Mouse (Mus musculus) hindbrain, embryonic 13.5 days (tissue): Measurements from ENCODE around the gene Nectin4. TPM values are rescaled to one million over a fixed set of nuclear protein-coding genes. Genes with fewer than 3 reads are reported as not detected.

Experiments used
- ATAC-seq: fragments of 200-750 bp; cut with Nextera tagmentation; 2 replicates; pipeline ENCODE4 v1.8.0; 2017; ENCODE audit warnings: moderate TSS enrichment; ENCODE audit not compliant: low FRiP score
- H3K27ac ChIP-seq: fragments of 300-500 bp; sonication (generic); 2 replicates; pipeline ENCODE4 v1.5.1; 2015; ENCODE audit warnings: inconsistent platforms, mild to moderate bottlenecking, moderate library complexity
- H3K27me3 ChIP-seq: fragments of 300-500 bp; sonication (generic); 2 replicates; pipeline ENCODE4 v1.6.1; 2015; ENCODE audit warnings: mild to moderate bottlenecking, inconsistent platforms
- H3K36me3 ChIP-seq: fragments of 300-500 bp; sonication (generic); 2 replicates; pipeline ENCODE4 v1.6.1; 2015; ENCODE audit warnings: mild to moderate bottlenecking, inconsistent platforms
- H3K4me1 ChIP-seq: fragments of 300-500 bp; sonication (generic); replicated peaks from 2 replicates; pipeline ENCODE4 v1.6.1; 2015; ENCODE audit warnings: inconsistent platforms
- H3K4me2 ChIP-seq: fragments of 300-500 bp; sonication (generic); 2 replicates; pipeline ENCODE4 v1.6.1; 2015; ENCODE audit warnings: inconsistent platforms, mild to moderate bottlenecking, moderate library complexity
- H3K4me3 ChIP-seq: fragments of 300-500 bp; sonication (generic); 2 replicates; pipeline ENCODE4 v1.5.1; 2015; ENCODE audit warnings: mild to moderate bottlenecking, inconsistent platforms
- H3K9ac ChIP-seq: fragments of 300-500 bp; sonication (generic); 2 replicates; pipeline ENCODE4 v1.6.1; 2015; ENCODE audit warnings: mild to moderate bottlenecking, inconsistent platforms
- H3K9me3 ChIP-seq: fragments of 300-500 bp; sonication (generic); 2 replicates; pipeline ENCODE4 v1.6.1; 2016; ENCODE audit warnings: inconsistent platforms
- WGBS: fragments of 180-500 bp; shearing (Covaris S2); methylation state at CpG from one replicate; pipeline ENCODE4 v1.1.7; 2015; 5-methylcytosine and 5-hydroxymethylcytosine counted together
- polyA plus RNA-seq: library from polyadenylated mRNA; unstranded; fragments of >200 nt; fragmentation: Nextera tagmentation; extraction: Ambion mirVana; gene quantifications from 2 replicates; pipeline ENCODE4 v1.2.1, GENCODE M21; 2015

The Nectin4 gene
- polyA plus RNA-seq, 1 experiment from 2014 or later: 1.4 TPM

- peak; percentile 58 for ATAC-seq
- peaks cover 65% of the 10 kb centered on the region for H3K36me3 ChIP-seq
- peak overlapping the region; percentile 29; the same call in 1 of the 2 replicates for H3K9ac ChIP-seq
- peaks cover 11% of the 10 kb centered on the region for H3K4me1 ChIP-seq
- no peaks in the 10 kb centered on the region for H3K27me3 ChIP-seq
- no peak overlapping the region for H3K4me2 ChIP-seq
- H3K4me3 ChIP-seq: no peak overlapping the region
- H3K27ac ChIP-seq: peak overlapping the region; percentile 52
- WGBS: 45% methylated on average over 12 of the region's 12 CpGs
- H3K9me3 ChIP-seq: no peaks in the 10 kb centered on the region
These were observed 49.5 kb downstream of the Nectin4 start for GRCm38 (mm10) chr1:171419291-171419882.

DNA sequence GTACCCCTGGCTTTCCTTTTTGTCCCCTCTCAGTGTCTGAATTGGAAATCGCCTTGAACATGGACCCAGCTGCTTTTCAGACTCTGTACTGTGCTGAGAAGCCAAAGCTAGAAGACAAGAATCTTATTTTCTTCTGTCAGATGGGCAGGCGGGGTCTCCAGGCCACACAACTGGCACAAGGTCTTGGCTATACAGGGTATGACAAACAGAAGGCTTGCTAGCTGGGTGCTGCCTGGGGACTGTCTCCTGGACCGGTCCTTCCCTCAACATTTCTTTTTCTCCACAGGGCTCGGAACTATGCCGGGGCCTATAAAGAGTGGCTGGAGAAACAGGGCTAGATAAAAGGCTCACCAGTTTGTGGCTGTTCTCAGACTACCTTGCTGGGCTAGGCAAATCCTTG, 50.0 kb downstream of the Nectin4 start:
- Histone ChIP-seq H3K9ac (no peak overlapping the region), H3K27me3 (no peaks in the 10 kb centered on the region), H3K4me3 (no peak overlapping the region), H3K4me2 (no peak overlapping the region), H3K9me3 (no peaks in the 10 kb centered on the region), H3K4me1 (peaks cover 9% of the 10 kb centered on the region), H3K36me3 (peaks cover 63% of the 10 kb centered on the region), H3K27ac (peak overlapping the region; percentile 52)
- WGBS: 69% methylated on average over 5 of the region's 5 CpGs
- ATAC-seq: 0 out of 2 replicates have a peak, but pooled peaks have one; percentile 1

DNA sequence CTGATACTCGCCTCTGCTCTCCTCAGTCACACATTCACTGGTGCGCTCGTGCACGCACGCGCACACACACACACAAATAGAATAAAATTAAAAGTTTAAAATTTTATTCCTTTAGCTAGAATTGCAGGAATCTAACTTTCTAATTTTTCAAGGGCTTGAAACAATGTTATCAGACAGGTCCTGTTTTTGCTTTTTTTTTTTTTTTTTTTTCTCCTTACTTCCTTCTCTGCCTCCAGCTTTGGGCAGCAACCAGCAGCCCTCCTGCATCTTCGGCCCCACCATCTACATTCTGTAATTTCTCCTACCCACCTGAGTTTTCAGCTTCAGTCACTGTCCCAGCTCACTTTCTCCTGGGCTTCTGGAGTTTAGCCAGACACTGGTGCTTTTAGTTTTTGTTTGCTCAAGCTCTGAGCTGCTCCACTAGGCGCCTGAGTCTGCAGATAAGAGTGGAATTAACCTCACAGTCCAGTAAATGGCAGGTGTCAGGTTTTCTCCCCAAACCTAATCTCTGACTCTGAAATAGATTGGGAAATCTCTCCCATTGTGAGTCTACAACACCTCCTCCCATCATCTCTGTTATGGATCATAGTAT, 52.7 kb downstream of the Nectin4 start:
- no peak for ATAC-seq
- WGBS: 88% methylated on average over 8 of the region's 8 CpGs
- Histone ChIP-seq H3K4me3 (no peak overlapping the region), H3K27me3 (no peaks in the 10 kb centered on the region), H3K36me3 (peaks cover 38% of the 10 kb centered on the region), H3K9me3 (no peaks in the 10 kb centered on the region), H3K4me2 (no peak overlapping the region), H3K9ac (no peak overlapping the region), H3K4me1 (peaks cover 9% of the 10 kb centered on the region), H3K27ac (no peak overlapping the region)

GRCm38 (mm10) chr1:171424638-171425037, 54.7 kb downstream of the Nectin4 start:
- H3K27me3 ChIP-seq: no peaks in the 10 kb centered on the region
- ATAC-seq: no peak
- no peaks in the 10 kb centered on the region for H3K4me1 ChIP-seq
- no peak overlapping the region for H3K4me3 ChIP-seq
- H3K36me3 ChIP-seq: peaks cover 17% of the 10 kb centered on the region
- no peak overlapping the region for H3K27ac ChIP-seq
- no peak overlapping the region for H3K4me2 ChIP-seq
- 84% methylated on average over 5 of the region's 5 CpGs for WGBS
- H3K9ac ChIP-seq: no peak overlapping the region
- no peaks in the 10 kb centered on the region for H3K9me3 ChIP-seq

DNA sequence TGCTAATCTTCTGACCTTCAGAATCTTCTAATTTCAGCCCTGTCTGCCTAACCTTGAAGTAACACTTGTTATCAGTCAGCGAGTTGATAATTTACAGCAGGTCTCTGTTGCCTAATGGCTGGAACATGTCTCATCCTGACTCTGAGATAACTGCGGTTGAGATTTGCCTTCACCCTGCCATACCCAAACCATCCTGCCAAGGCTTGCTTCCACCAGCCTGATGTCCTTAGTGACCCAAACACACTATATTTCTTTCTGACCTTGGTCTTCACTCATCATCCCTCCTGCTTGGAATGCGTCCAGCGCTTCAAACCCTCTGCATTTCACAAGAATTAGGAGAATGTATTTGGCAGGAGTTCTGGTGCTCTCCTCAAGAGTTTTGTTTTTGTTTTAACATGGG, 55.2 kb downstream of the Nectin4 start:
- Histone ChIP-seq H3K27ac (no peak overlapping the region), H3K9me3 (no peaks in the 10 kb centered on the region), H3K27me3 (no peaks in the 10 kb centered on the region), H3K4me2 (no peak overlapping the region), H3K36me3 (peaks cover 12% of the 10 kb centered on the region), H3K4me3 (no peak overlapping the region), H3K9ac (no peak overlapping the region), H3K4me1 (no peaks in the 10 kb centered on the region)
- WGBS: 87% methylated on average over 4 of the region's 4 CpGs
- ATAC-seq: no peak

- Histone ChIP-seq H3K9me3 (no peaks in the 10 kb centered on the region), H3K4me3 (no peak overlapping the region), H3K36me3 (no peaks in the 10 kb centered on the region), H3K4me1 (peaks cover 2% of the 10 kb centered on the region), H3K27ac (no peak overlapping the region), H3K9ac (no peak overlapping the region), H3K4me2 (no peak overlapping the region), H3K27me3 (peaks cover 16% of the 10 kb centered on the region)
- WGBS: 82% methylated on average over 5 of the region's 5 CpGs
- no peak for ATAC-seq
These were observed 62.3 kb downstream of the Nectin4 start for GRCm38 (mm10) chr1:171432158-171432557.

DNA sequence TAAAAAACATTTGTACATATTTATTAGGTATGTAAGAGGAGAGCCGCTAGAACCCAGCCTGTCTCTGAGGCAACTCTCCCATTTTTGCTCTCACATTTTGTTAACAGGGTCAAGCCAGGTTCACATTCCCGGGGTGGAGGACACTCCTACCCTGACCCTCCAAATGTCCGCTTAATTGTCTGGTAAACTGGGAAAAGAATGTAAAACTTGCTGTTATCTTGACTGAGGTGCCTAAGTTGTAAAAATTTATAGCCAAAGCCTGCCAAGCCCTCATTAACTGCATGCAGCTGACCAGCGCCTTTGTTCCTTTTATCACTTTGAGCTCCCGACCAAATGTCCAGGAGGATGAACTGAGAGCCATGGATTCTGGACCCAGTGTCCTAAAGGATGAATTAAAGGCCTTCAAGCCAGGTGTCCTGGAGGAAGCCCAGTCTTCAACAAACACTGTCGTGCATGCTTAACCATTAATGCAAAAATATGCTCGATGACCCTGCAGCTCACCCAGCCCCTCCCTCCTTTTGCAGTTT, 65.5 kb downstream of the Nectin4 start:
- no peak for ATAC-seq
- H3K4me3 ChIP-seq: no peak overlapping the region
- H3K27me3 ChIP-seq: peaks cover 46% of the 10 kb centered on the region
- no peaks in the 10 kb centered on the region for H3K36me3 ChIP-seq
- no peaks in the 10 kb centered on the region for H3K9me3 ChIP-seq
- no peak overlapping the region for H3K4me2 ChIP-seq
- peaks cover 10% of the 10 kb centered on the region for H3K4me1 ChIP-seq
- H3K27ac ChIP-seq: no peak overlapping the region
- H3K9ac ChIP-seq: no peak overlapping the region
- WGBS: 54% methylated on average over 7 of the region's 7 CpGs

GRCm38 (mm10) chr1:171435974-171436373, 66.1 kb downstream of the Nectin4 start:
- Histone ChIP-seq H3K4me3 (no peak overlapping the region), H3K27me3 (peaks cover 46% of the 10 kb centered on the region), H3K4me1 (peaks cover 10% of the 10 kb centered on the region), H3K4me2 (no peak overlapping the region), H3K36me3 (no peaks in the 10 kb centered on the region), H3K27ac (no peak overlapping the region), H3K9ac (no peak overlapping the region), H3K9me3 (no peaks in the 10 kb centered on the region)
- 73% methylated on average over 1 of the region's 1 CpGs for WGBS
- ATAC-seq: no peak

DNA sequence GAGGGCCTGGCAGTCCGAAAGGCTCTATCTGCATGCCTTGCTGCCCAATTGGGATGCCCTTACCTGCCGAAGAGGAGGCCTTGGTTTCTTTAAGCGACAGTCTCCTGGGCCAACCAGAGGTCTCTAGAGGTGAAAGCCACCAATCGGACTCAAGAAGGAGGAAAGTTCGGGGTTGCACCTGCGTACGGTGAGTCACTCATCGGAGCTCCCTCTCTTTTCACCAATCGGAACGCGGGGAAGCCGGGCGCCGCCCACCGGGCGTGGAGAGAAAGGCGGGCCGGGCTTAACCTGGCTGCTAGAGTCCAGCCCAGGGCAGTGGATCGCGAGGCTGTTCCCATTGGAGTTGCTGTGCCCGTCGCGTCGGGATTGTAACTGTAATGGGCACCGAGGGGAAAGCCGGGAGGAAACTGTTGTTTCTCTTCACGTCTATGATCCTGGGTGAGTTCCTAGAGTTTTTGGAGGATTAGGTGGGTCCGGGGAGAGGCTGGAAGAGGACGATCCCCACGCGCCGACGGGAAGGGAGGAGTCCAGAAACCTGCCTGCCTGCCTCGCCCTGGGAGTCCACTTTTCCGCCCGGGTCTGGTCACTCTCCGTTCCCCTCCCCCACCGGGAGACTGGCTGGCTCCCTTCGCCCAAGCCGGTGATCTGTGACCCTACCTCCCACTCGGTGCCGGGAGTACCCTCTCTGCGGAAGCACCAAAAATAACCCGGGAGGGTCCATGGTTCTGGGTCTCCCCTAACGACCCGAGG, 67.5 kb downstream of the Nectin4 start, which contains the start of gene F11r:
TSS of gene F11r (plus strand) at position 272 of the 750 bp plus-strand sequence.
- Histone ChIP-seq H3K4me3 (peak within 1 kb of the TSS; percentile 39), H3K27me3 (peaks cover 46% of the 10 kb centered on the region), H3K9ac (peak within 1 kb of the TSS; percentile 56), H3K4me1 (peaks cover 10% of the 10 kb centered on the region), H3K36me3 (no peaks in the 10 kb centered on the region), H3K4me2 (peak within 1 kb of the TSS; percentile 56), H3K27ac (no peak within 1 kb of the TSS), H3K9me3 (no peaks in the 10 kb centered on the region)
- ATAC-seq: peak; percentile 65; the same call in 1 of the 2 replicates
- under 1% methylated on average over 46 of the region's 46 CpGs for WGBS

Other genes with a start within 250 kb of the Nectin4 start
- gene Sdhc, start 219.5 kb upstream of the Nectin4 start, polyA plus RNA-seq: 256 and 259 TPM in 2 replicates
- 4.9 and 7.9 TPM in 2 replicates for gene Mpz, start 219.4 kb upstream of the Nectin4 start, polyA plus RNA-seq
- gene Pcp4l1, start 173.8 kb upstream of the Nectin4 start, polyA plus RNA-seq: 25.1 and 44.1 TPM in 2 replicates
- 0.32 and 0.48 TPM in 2 replicates for gene Nr1i3, start 156.1 kb upstream of the Nectin4 start, polyA plus RNA-seq
- gene Tomm40l, start 147.6 kb upstream of the Nectin4 start, polyA plus RNA-seq: 35.4 and 42.4 TPM in 2 replicates
- 4.4 and 6.0 TPM in 2 replicates for gene Apoa2, start 145.0 kb upstream of the Nectin4 start, polyA plus RNA-seq
- 29.4 and 33.8 TPM in 2 replicates for gene Fcer1g, start 135.7 kb upstream of the Nectin4 start, polyA plus RNA-seq
- 4.9 and 5.0 TPM in 2 replicates for gene Adamts4, start 119.7 kb upstream of the Nectin4 start, polyA plus RNA-seq
- gene Ndufs2, start 118.7 kb upstream of the Nectin4 start, polyA plus RNA-seq: 222 and 228 TPM in 2 replicates
- 105 and 110 TPM in 2 replicates for gene B4galt3, start 99.8 kb upstream of the Nectin4 start, polyA plus RNA-seq
- gene Ppox, start 88.9 kb upstream of the Nectin4 start, polyA plus RNA-seq: 45.0 and 51.1 TPM in 2 replicates
- gene Usp21, start 82.1 kb upstream of the Nectin4 start, polyA plus RNA-seq: 106 and 107 TPM in 2 replicates
- gene Ufc1, start 75.1 kb upstream of the Nectin4 start, polyA plus RNA-seq: 125 and 128 TPM in 2 replicates
- 51.6 and 52.3 TPM in 2 replicates for gene Dedd, start 41.0 kb upstream of the Nectin4 start, polyA plus RNA-seq
- 54.8 and 59.7 TPM in 2 replicates for gene Nit1, start 24.5 kb upstream of the Nectin4 start, polyA plus RNA-seq
- gene Pfdn2, start 24.4 kb upstream of the Nectin4 start, polyA plus RNA-seq: 164 and 169 TPM in 2 replicates
- gene Klhdc9, start 9.3 kb upstream of the Nectin4 start, polyA plus RNA-seq: 2.8 and 3.3 TPM in 2 replicates
- 1.00 and 1.0 TPM in 2 replicates for gene Arhgap30, start 18.9 kb downstream of the Nectin4 start, polyA plus RNA-seq
- 202 and 209 TPM in 2 replicates for gene Usf1, start 41.2 kb downstream of the Nectin4 start, polyA plus RNA-seq
- 10.0 and 11.7 TPM in 2 replicates for gene Tstd1, start 48.8 kb downstream of the Nectin4 start, polyA plus RNA-seq
- gene F11r, start 67.4 kb downstream of the Nectin4 start, polyA plus RNA-seq: 12.2 and 13.3 TPM in 2 replicates
- 32.0 and 34.5 TPM in 2 replicates for gene Alyref2, start 133.4 kb downstream of the Nectin4 start, polyA plus RNA-seq
- gene Itln1, start 165.2 kb downstream of the Nectin4 start, polyA plus RNA-seq: not detected in 2 replicates
- 0.04 TPM in 1 of 2 replicates, not detected in the other for gene Cd244a, start 189.1 kb downstream of the Nectin4 start, polyA plus RNA-seq
- gene Ly9, start 237.3 kb downstream of the Nectin4 start, polyA plus RNA-seq: 0.16 TPM in 1 of 2 replicates, not detected in the other